10 mouse cellular contexts compared by ENCODE assay signal in the genomic region with DNA sequence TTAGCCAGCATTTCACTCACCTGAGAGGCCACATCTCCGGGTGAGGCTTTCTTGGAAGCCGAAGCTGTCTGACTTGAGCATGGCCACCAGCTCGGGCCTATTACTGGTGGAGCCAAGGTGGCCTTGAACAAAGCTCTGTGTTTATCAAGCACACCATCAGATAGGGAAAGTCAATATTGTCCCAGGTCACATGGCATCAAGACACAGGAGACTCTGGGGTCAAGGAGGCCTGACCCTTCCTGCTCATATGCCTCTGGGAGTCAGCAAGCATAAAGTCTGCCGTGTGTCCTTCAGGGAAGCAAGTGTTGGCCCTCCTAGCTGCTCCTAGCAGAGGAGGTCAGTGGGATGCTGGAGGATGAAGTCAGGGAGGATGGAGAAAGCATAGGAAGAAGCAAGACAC. TPM values are rescaled to one million over a fixed set of nuclear protein-coding genes. Genes with fewer than 3 reads are reported as not detected.
DNase-seq lines count a peak whose midpoint lies in the region; ATAC-seq and TF ChIP-seq lines count a peak whose summit lies in the region.
"Had no signal": no experiment of that assay in that cellular context is flagged by ENCODE, and none has a peak within 500 bp of the region (broad histone marks: within the 10 kb centered on the region; RNA-seq: fewer than 3 reads in every experiment).

Gene 1810010D01Rik (minus strand): TSS at position 114 of the 400 bp plus-strand sequence.

- H3K9me3 ChIP-seq in heart, embryonic 13.5 days, result no peaks in the 10 kb centered on the region
- no peaks in the 10 kb centered on the region for H3K9me3 ChIP-seq in neural tube, embryonic 11.5 days (ENCODE audit: control insufficient read depth, low read length)
- no peaks in the 10 kb centered on the region for H3K9me3 ChIP-seq in limb, embryonic 14.5 days (ENCODE audit: control insufficient read depth, low read length)

- no peak for ATAC-seq in heart, embryonic 13.5 days (ENCODE audit: extremely low read depth, insufficient number of reproducible peaks, low FRiP score, low TSS enrichment)
- ATAC-seq in neural tube, embryonic 11.5 days (ENCODE audit: insufficient read depth, low FRiP score, low TSS enrichment), result no peak
- ATAC-seq in limb, embryonic 14.5 days (ENCODE audit: low FRiP score, low read depth), result no peak

- H3K27me3 ChIP-seq in heart, embryonic 13.5 days (replicated peaks), result no peaks in the 10 kb centered on the region
- no peaks in the 10 kb centered on the region for H3K27me3 ChIP-seq in neural tube, embryonic 11.5 days (ENCODE audit: control insufficient read depth, insufficient read depth, low read length)
- no peaks in the 10 kb centered on the region for H3K27me3 ChIP-seq in limb, embryonic 14.5 days (ENCODE audit: control insufficient read depth, insufficient read depth, low read length)

- H3K27ac ChIP-seq in heart, embryonic 13.5 days (replicated peaks), result peak within 1 kb of the TSS; percentile 96
- H3K27ac ChIP-seq in neural tube, embryonic 11.5 days (ENCODE audit: low read depth, low read length), result peak within 1 kb of the TSS; percentile 98
- H3K27ac ChIP-seq in limb, embryonic 14.5 days (replicated peaks; ENCODE audit: low read depth, low read length), result peak within 1 kb of the TSS; percentile 95

- H3K4me3 ChIP-seq in heart, embryonic 13.5 days, result no peak within 1 kb of the TSS
- no peak within 1 kb of the TSS for H3K4me3 ChIP-seq in neural tube, embryonic 11.5 days (ENCODE audit: low read depth, low read length)
- H3K4me3 ChIP-seq in limb, embryonic 14.5 days (replicated peaks; ENCODE audit: low read length), result no peak within 1 kb of the TSS

- H3K9ac ChIP-seq in heart, embryonic 13.5 days, result peak within 1 kb of the TSS; percentile 80
- peak within 1 kb of the TSS; percentile 69 for H3K9ac ChIP-seq in neural tube, embryonic 11.5 days (ENCODE audit: low read length)
- no peak within 1 kb of the TSS for H3K9ac ChIP-seq in limb, embryonic 14.5 days (ENCODE audit: low read depth, low read length, severe bottlenecking)

- intact Hi-C loops in heart, postnatal 36 days (cut with DNase I), result loop anchor here (10.0 kb wide), 1 partner anchor 93 kb away; no protein-coding TSS in a partner anchor

- no peak for TF ChIP-seq POLR2A in limb, embryonic 14.5 days (IDR thresholded peaks at IDR 0.05; ENCODE audit: borderline replicate concordance, extremely low read depth, insufficient read depth, insufficient read length)

- WGBS in heart, embryonic 13.5 days, result 81% methylated on average over 4 of the region's 4 CpGs
- WGBS in neural tube, embryonic 11.5 days, result 79% methylated on average over 4 of the region's 4 CpGs
- 86% methylated on average over 4 of the region's 4 CpGs for WGBS in limb, embryonic 14.5 days

- DNase-seq in heart, postnatal 36 days, result no peak
- peak; percentile 5 for DNase-seq in neural tube, embryonic 11.5 days (ENCODE audit: low spot score)
- DNase-seq in neural tube, embryonic 10.5 days (ENCODE audit: extremely low spot score, low spot score), result no peak
- no peak for DNase-seq in limb, embryonic 14.5 days (ENCODE audit: low spot score)
- DNase-seq in yolk sac, embryonic 10.5 days (ENCODE audit: low spot score), result peak; percentile 81
- no peak for DNase-seq in frontal cortex, postnatal 10 days (ENCODE audit: low spot score in 2 of 2)
- DNase-seq in frontal cortex, postnatal 36 days (ENCODE audit: low spot score in 2 of 2), result no peak
- DNase-seq: heart, postnatal 4 days had no signal

- no peaks in the 10 kb centered on the region for H3K36me3 ChIP-seq in heart, embryonic 13.5 days
- no peaks in the 10 kb centered on the region for H3K36me3 ChIP-seq in neural tube, embryonic 11.5 days (ENCODE audit: control insufficient read depth, insufficient read depth, low read length)
- no peaks in the 10 kb centered on the region for H3K36me3 ChIP-seq in limb, embryonic 14.5 days (ENCODE audit: control insufficient read depth, insufficient read depth, low read length)

- no peak within 1 kb of the TSS for H3K4me2 ChIP-seq in heart, embryonic 13.5 days
- H3K4me2 ChIP-seq in neural tube, embryonic 11.5 days (ENCODE audit: low read depth), result no peak within 1 kb of the TSS
- H3K4me2 ChIP-seq in limb, embryonic 14.5 days (replicated peaks; ENCODE audit: low read depth, low read length, severe bottlenecking), result no peak within 1 kb of the TSS

- peaks cover 44% of the 10 kb centered on the region for H3K4me1 ChIP-seq in heart, embryonic 13.5 days
- H3K4me1 ChIP-seq in neural tube, embryonic 11.5 days (ENCODE audit: control insufficient read depth, insufficient read depth, low read length), result peaks cover 37% of the 10 kb centered on the region
- peaks cover 42% of the 10 kb centered on the region for H3K4me1 ChIP-seq in limb, embryonic 14.5 days (ENCODE audit: control insufficient read depth, insufficient read depth, low read length)

RNA-seq across cellular contexts. Expression of gene 1810010D01Rik, which starts in this region (rescaled TPM):
- 0.16 and 0.29 TPM in 2 replicates for polyA plus RNA-seq in heart, embryonic 13.5 days (2015; fragmentation: Nextera tagmentation; extraction: Ambion mirVana)
- not detected for total RNA-seq in heart, postnatal 36 days (2021)
- polyA plus RNA-seq in neural tube, embryonic 11.5 days (2014; fragmentation: Nextera tagmentation; extraction: Ambion mirVana), result not detected in 2 replicates
- polyA plus RNA-seq in limb, embryonic 14.5 days (2012; rRNA removed), result 2.8 and 3.7 TPM in 2 replicates
- 0.33 and 0.61 TPM in 2 replicates for polyA plus RNA-seq in limb, embryonic 14.5 days (2014; fragmentation: Nextera tagmentation; extraction: Ambion mirVana)
- polyA plus RNA-seq: C2C12 had no signal

Comparison
In these comparisons a context has a peak if more than half of its experiments do, and no peak if none do; other contexts are left out.
1. Peak in DNase-seq, H3K27ac ChIP-seq and H3K9ac ChIP-seq in neural tube, embryonic 11.5 days; RNA of the gene not detected or under 1 TPM.